Mouse (Mus musculus): ENCODE measurements around the gene Atf7.
"Not testable (repeated sequence)": the region's sequence is repeated elsewhere in the genome, so short reads cannot be mapped to it uniquely, and the experiment has no call there.

The Atf7 gene

DNA sequence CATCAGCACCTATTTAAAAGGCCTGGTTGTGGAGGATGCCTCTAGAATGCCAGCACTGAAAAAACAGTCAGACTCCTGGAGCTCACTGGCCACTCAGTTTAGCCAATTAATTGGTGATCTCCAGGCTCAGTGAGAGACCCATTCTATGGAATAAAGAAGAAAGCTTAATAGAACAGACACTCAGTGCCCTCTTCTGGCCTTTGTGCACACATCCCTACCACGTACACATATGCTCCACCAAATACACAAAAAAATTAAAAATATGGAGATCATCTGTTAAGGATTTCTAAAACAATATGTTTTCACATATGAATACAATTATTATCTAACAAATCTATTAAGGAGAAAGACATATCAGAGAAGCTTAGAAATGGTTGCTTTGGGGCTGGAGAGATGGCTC is 4.5 kb downstream of the Atf7 start:
- no peak for DNase-seq (ENCODE audit: low read depth in 2 of 2, low spot score in 2 of 2)

DNA sequence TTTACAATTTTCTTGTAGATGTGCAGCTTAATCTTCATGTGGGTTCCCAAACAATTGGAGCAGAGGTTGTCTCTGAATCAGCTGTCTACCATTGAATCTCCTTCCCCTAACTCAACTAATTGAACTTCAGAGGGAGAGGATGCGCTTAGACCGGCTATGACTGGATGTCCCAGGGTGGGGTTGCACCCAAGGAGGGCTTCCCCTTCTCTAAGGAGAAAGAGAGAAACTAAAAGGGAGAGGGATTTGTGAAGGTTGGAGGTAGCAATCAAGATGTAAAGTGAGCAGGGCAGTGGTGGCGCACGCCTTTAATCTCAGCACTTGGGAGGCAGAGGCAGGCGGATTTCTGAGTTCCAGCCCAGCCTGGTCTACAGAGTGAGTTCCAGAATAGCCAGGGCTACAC is 5.8 kb downstream of the Atf7 start:
- DNase-seq (ENCODE audit: low read depth in 2 of 2, low spot score in 2 of 2): no peak

- no peak for DNase-seq (ENCODE audit: low read depth in 2 of 2, low spot score in 2 of 2)
Observed at GRCm38 (mm10) chr15:102617654-102618053, 7.6 kb downstream of the Atf7 start.

GRCm38 (mm10) chr15:102616174-102616573 is 9.1 kb downstream of the Atf7 start:
- DNase-seq (ENCODE audit: low read depth in 2 of 2, low spot score in 2 of 2): no peak

DNA sequence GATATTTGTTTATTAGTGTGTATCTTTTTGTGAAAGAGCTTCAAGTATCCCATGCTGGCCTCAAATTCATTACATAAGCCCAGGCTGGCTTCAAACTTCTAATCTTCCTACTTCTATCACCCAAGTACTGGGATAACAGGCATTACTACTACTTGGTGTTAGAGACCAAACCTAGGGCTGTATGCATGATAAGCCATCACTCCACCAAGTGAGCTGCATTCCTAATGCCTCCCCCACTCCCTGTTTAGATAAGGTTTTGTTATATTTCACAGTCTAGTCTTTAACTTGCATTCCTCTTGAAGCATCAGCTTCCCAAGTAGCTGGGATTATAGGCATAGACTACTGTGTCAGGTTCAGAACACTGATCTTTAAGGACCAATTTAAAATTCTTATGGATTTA is 11.0 kb downstream of the Atf7 start:
- DNase-seq (ENCODE audit: low read depth in 2 of 2, low spot score in 2 of 2): no peak

DNA sequence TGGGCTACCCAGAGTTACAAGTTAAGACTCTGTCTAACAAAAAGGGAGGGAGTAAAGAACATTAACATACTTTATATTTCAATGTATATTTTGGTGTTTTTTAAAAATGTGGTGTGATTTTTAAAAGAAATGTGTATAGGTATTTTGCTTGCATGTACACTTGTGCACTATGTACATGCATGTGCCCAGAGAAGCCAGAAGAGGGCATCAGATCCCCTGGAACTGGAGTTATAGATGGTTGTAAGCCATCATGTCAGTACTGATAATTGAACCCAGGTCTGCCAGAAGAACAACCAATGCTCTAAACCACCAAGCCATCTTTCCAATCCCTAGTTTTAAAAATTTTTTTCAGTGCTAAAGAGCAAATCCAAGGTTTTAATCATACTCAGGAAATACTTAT is 12.3 kb downstream of the Atf7 start:
- no peak for DNase-seq (ENCODE audit: low read depth in 2 of 2, low spot score in 2 of 2)

DNA sequence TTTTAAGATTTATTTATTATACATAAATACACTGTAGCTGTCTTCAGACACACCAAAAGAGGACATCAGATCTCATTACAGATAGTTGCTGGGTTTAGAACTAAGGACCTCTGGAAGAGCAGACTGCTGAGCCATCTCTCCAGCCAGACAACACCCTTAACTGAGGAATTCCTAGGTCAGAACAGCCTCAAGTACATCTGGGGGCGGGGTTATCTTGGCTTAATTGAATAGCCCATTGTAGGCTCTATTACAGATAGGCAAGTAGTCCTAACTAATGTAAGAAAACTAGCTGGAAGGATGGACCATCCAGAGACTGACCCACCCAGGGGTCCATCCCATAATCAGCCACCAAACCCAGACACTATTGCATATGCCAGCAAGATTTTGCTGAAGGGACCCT is 16.7 kb downstream of the Atf7 start:
- not testable (repeated sequence) for DNase-seq (ENCODE audit: low read depth in 2 of 2, low spot score in 2 of 2)

GRCm38 (mm10) chr15:102593996-102594656 is 31.1 kb downstream of the Atf7 start:
- no peak for DNase-seq (ENCODE audit: low read depth in 2 of 2, low spot score in 2 of 2)

DNA sequence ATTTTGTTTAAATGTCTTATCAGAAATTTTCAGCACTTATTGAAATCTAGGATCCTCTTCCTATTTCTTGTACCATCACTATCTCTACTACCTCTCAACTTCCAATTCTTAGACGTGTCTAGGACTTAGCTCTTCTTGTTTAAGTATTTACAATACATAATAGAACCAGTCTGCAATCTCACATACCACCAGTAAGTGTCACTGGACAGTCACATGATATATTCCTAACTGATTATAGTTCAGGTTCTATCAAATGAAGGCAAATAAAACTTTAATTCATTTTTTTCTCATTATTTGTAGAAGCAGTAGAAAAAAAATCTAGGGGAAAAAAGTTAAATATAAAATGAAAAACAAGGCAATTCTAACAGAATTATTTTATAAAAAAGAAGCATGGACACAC is 32.6 kb downstream of the Atf7 start:
- DNase-seq (ENCODE audit: low read depth in 2 of 2, low spot score in 2 of 2): no peak

GRCm38 (mm10) chr15:102590567-102590966 is 34.7 kb downstream of the Atf7 start:
- no peak for DNase-seq (ENCODE audit: low read depth in 2 of 2, low spot score in 2 of 2)

GRCm38 (mm10) chr15:102589826-102590225 is 35.4 kb downstream of the Atf7 start:
- DNase-seq (ENCODE audit: low read depth in 2 of 2, low spot score in 2 of 2): no peak

DNA sequence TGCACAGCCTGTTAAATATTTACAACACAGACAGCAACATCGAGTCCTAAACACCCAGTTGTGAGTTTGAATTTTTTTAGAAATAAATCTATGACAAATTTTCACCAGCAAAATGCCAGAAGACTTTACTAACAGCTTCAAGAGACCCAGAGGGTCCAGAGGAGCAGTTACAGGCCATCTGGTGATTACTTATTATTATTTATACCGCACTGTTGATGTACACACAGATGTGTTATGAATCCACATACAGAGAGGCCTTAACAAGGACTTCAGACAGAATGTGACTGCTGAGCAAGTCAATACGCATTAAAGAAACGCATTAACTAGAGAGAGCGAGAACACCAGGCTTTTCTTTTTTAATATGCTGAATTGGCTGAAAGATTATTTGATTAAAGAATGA is 39.8 kb downstream of the Atf7 start:
- no peak for DNase-seq (ENCODE audit: low read depth in 2 of 2, low spot score in 2 of 2)

GRCm38 (mm10) chr15:102583708-102584383 is 41.4 kb downstream of the Atf7 start:
- DNase-seq (ENCODE audit: low read depth in 2 of 2, low spot score in 2 of 2): no peak

DNA sequence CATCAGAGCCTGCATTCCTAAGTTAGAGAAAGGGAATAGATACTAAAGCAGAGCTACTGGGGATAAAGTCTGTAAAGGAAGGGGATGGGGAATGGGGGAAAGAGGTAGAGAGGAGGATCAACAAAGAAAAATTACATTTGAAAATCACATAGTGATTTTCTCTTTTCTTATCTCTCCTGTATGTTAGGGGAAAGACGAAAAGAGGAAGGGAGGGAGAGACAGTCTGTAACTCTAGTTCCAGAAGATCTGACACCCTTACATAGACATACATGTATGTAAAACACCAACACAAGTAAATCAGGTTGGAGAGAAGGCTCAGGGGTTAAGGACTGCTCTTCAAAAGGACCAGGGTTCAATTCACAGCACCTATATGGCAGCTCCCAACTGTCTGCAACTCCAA is 44.1 kb downstream of the Atf7 start:
- DNase-seq (ENCODE audit: low read depth in 2 of 2, low spot score in 2 of 2): no peak

DNA sequence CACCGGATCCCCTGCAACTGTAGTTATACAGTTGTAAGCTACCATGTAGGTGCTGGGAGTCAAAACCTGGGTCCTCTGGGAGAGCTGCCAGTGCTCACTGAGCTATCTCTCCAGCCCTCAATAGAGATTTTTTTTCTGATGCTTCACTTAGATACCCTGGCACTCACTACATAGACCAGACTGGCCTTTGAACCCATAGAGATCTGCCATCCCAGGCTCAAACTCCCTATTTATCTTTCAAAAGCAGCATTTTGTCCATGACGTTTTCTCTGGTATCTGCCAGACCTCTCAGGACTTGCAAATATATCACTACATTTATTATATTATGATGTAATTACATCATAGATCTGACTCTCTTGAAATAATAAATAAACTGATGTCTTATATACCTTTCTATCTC is 46.9 kb downstream of the Atf7 start:
- no peak for DNase-seq (ENCODE audit: low read depth in 2 of 2, low spot score in 2 of 2)

DNA sequence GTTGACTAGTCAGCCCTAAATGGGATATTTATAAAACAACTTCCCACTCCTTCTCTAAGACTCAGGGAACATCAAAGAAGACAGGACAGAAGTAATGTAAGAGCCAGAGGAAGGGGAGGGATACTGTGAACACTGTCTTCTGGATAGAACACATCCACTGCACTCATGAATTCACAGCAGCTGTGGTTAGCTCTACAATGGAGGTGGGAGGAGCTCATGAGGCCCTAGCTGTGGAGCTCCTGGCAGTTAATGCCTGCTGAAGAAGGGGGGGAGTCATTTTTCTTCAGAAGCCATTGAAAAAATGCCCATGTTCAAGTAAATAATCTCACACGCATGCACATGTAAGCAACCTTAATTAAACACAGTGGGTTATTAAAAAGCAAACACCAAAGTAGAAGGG is 48.3 kb downstream of the Atf7 start:
- DNase-seq (ENCODE audit: low read depth in 2 of 2, low spot score in 2 of 2): no peak

- DNase-seq (ENCODE audit: low read depth in 2 of 2, low spot score in 2 of 2): no peak
Observed at GRCm38 (mm10) chr15:102572081-102572480, 53.2 kb downstream of the Atf7 start.

DNA sequence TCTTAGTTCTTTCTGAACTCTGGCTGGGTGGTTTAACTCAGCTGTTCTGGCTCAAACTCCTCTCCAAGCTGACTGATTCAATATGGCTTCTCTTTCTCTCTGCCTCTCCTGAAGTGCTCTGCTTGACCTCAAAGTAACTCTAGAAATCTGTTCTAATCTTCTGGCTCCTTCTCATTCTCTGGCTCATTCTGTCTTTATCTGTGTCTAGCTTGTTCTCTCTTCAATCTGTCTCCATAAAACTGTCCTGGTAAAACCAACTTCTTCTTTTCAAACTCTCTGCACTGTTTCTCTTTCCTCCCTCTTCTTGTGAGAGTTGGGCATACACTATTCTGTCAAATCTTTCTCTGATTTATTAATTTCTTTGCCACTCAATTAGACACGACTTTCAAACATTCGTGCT is 57.4 kb downstream of the Atf7 start:
- no peak for DNase-seq (ENCODE audit: low read depth in 2 of 2, low spot score in 2 of 2)

DNA sequence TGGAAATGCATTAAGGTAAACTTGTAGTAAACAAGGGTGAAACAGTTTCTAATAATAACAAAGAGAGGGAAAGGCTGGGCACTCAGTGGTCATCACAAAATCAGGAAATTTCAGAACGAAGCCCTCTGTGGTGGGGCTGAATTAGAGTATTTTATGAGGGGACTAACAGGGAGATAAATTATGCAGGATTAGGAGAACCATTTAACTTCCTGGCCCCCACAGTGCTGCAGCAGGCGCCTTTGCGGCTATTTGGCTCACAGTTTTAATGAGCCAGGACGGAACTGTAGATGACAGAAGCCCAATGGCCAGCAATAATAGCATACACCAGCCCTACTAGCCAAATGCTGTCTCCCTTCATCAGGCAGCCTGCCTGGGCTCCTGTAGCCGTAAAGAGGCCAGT is 61.6 kb downstream of the Atf7 start:
- no peak for DNase-seq (ENCODE audit: low read depth in 2 of 2, low spot score in 2 of 2)

DNA sequence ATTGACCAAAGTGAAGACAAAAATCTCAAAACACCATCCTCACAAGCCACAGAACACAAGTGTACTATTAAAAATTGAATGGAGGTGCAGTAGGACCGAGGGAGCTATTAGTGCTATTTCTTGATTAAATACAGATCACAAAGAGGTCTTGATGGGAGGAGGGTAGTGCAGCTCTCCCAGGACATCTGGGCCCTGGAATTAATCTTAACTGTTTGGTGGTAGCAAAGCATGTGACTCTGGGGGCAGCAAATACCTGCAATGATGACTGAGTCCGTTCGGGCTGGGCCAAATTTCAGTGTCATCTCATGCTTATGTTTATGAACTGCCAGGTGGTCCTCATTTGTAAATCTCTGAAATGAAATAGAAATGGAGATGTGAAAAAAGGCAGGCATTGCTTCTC is 62.2 kb downstream of the Atf7 start:
- DNase-seq (ENCODE audit: low read depth in 2 of 2, low spot score in 2 of 2): no peak

DNA sequence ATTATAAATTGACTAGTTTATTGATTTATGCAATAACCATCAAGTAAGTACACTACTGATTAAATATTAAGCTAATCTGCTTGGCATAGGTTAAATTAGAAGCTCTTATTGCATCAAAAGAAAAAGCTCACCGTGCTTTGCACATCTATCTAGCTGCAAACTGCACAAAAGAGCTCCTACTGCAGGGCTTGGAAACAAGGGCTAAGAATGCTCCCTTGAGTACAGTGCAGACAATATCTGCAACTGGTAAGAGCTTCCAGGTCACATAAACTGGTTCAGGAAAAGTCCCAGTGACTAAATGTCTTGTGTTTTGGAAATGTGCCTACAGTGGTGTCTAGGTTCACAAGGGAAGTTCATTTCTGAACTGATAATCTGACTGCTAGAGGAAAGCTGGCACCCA is 62.8 kb downstream of the Atf7 start:
- no peak for DNase-seq (ENCODE audit: low read depth in 2 of 2, low spot score in 2 of 2)

GRCm38 (mm10) chr15:102557580-102557979 is 67.7 kb downstream of the Atf7 start:
- DNase-seq (ENCODE audit: low read depth in 2 of 2, low spot score in 2 of 2): no peak

DNA sequence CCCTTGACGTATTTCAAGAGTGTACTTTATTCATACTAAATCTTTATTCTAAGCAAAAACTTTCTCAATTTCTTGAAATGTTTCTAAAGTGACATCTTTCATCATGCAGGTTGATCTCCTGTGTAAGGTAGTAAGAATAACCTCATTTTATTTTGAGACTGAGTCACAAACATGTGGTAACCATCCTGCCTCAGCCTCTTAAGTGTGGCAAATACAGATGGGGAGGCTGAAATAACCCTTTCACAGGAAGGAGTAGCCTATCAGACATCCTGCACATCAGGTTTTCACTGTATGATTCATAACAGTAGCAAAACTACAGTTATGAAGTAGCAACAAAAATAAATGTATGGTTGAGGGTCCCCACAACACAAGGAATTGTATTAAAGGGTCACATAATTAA is 69.7 kb downstream of the Atf7 start:
- DNase-seq (ENCODE audit: low read depth in 2 of 2, low spot score in 2 of 2): no peak
